ENCODE assay signal across 9 mouse cellular contexts in genomic region chr4:82344224-82344623, GRCm38 (mm10).
DNase-seq lines count a peak whose midpoint lies in the region; ATAC-seq and TF ChIP-seq lines count a peak whose summit lies in the region.
"Had no signal": no experiment of that assay in that cellular context is flagged by ENCODE, and none has a peak within 500 bp of the region (broad histone marks: within the 10 kb centered on the region; RNA-seq: fewer than 3 reads in every experiment).

No protein-coding gene starts in this region.

- no peak overlapping the region for H3K4me2 ChIP-seq in embryonic facial prominence, embryonic 12.5 days (replicated peaks)
- H3K4me2 ChIP-seq in forebrain, embryonic 14.5 days (ENCODE audit: low read length): peak overlapping the region; percentile 32; the same call in 1 of the 2 replicates
- H3K4me2 ChIP-seq in midbrain, embryonic 14.5 days (ENCODE audit: low read length): peak overlapping the region; percentile 19; the same call in 1 of the 2 replicates

- no peak overlapping the region for H3K9ac ChIP-seq in embryonic facial prominence, embryonic 12.5 days
- no peak overlapping the region for H3K9ac ChIP-seq in forebrain, embryonic 14.5 days (ENCODE audit: low read length)
- H3K9ac ChIP-seq in midbrain, embryonic 14.5 days (replicated peaks; ENCODE audit: low read length): no peak overlapping the region
- H3K9ac ChIP-seq: liver, embryonic 14.5 days had no signal

- 69% methylated on average over 6 of the region's 6 CpGs for WGBS in embryonic facial prominence, embryonic 12.5 days
- WGBS in embryonic facial prominence, embryonic 10.5 days: 73% methylated on average over 6 of the region's 6 CpGs
- 7% methylated on average over 6 of the region's 6 CpGs for WGBS in forebrain, embryonic 14.5 days
- 43% methylated on average over 6 of the region's 6 CpGs for WGBS in midbrain, embryonic 14.5 days

- H3K4me3 ChIP-seq in embryonic facial prominence, embryonic 12.5 days: no peak overlapping the region
- no peak overlapping the region for H3K4me3 ChIP-seq in embryonic facial prominence, embryonic 10.5 days
- H3K4me3 ChIP-seq in layer of hippocampus, adult 2 months: no peak overlapping the region
- H3K4me3 ChIP-seq in forebrain, embryonic 14.5 days (ENCODE audit: low read depth, low read length): no peak overlapping the region
- H3K4me3 ChIP-seq in midbrain, embryonic 14.5 days (replicated peaks; ENCODE audit: low read depth, low read length): no peak overlapping the region

- no peak for TF ChIP-seq CTCF in layer of hippocampus, adult 2 months (conservative IDR thresholded peaks at IDR 0.05)

- H3K27ac ChIP-seq in embryonic facial prominence, embryonic 12.5 days: peak overlapping the region; percentile 67
- H3K27ac ChIP-seq in embryonic facial prominence, embryonic 10.5 days (replicated peaks): no peak overlapping the region
- H3K27ac ChIP-seq in layer of hippocampus, adult 2 months: peak overlapping the region; percentile 32; the same call in 1 of the 2 replicates
- H3K27ac ChIP-seq in forebrain, embryonic 14.5 days (ENCODE audit: low read depth, low read length): peak overlapping the region; percentile 52
- 0 out of 2 replicates have a peak overlapping the region, but pooled peaks have one; percentile 37 for H3K27ac ChIP-seq in midbrain, embryonic 14.5 days (replicated peaks; ENCODE audit: low read depth, low read length)
- H3K27ac ChIP-seq: liver, embryonic 14.5 days had no signal

- peaks cover 23% of the 10 kb centered on the region for H3K4me1 ChIP-seq in embryonic facial prominence, embryonic 12.5 days
- peaks cover 23% of the 10 kb centered on the region for H3K4me1 ChIP-seq in embryonic facial prominence, embryonic 10.5 days
- H3K4me1 ChIP-seq in forebrain, embryonic 14.5 days (ENCODE audit: control insufficient read depth, insufficient read depth, low read length): peaks cover 24% of the 10 kb centered on the region
- peaks cover 7% of the 10 kb centered on the region; the same call in 1 of the 2 replicates for H3K4me1 ChIP-seq in midbrain, embryonic 14.5 days (ENCODE audit: control insufficient read depth, insufficient read depth, low read length)

- no peaks in the 10 kb centered on the region for H3K9me3 ChIP-seq in embryonic facial prominence, embryonic 12.5 days
- H3K9me3 ChIP-seq in embryonic facial prominence, embryonic 10.5 days: no peaks in the 10 kb centered on the region
- H3K9me3 ChIP-seq in forebrain, embryonic 14.5 days (replicated peaks; ENCODE audit: control insufficient read depth, low read length): no peaks in the 10 kb centered on the region
- H3K9me3 ChIP-seq in midbrain, embryonic 14.5 days (ENCODE audit: control insufficient read depth, low read length): no peaks in the 10 kb centered on the region

- H3K36me3 ChIP-seq in embryonic facial prominence, embryonic 12.5 days: peaks cover 12% of the 10 kb centered on the region
- peaks cover 21% of the 10 kb centered on the region for H3K36me3 ChIP-seq in embryonic facial prominence, embryonic 10.5 days (replicated peaks)
- H3K36me3 ChIP-seq in forebrain, embryonic 14.5 days (ENCODE audit: control insufficient read depth, insufficient read depth, low read length): peaks cover 13% of the 10 kb centered on the region
- H3K36me3 ChIP-seq in midbrain, embryonic 14.5 days (ENCODE audit: control insufficient read depth, insufficient read depth, low read length): 0 out of 2 replicates have a peak, but pooled peaks cover 2% of the 10 kb centered on the region

- no peak for ATAC-seq in embryonic facial prominence, embryonic 12.5 days (ENCODE audit: insufficient number of reproducible peaks, insufficient read depth, low FRiP score, low TSS enrichment)
- peak; percentile 53 for ATAC-seq in forebrain, embryonic 14.5 days
- ATAC-seq in midbrain, embryonic 14.5 days (ENCODE audit: low FRiP score, low TSS enrichment): 0 out of 2 replicates have a peak, but pooled peaks have one; percentile 11

- no peaks in the 10 kb centered on the region for H3K27me3 ChIP-seq in embryonic facial prominence, embryonic 12.5 days
- no peaks in the 10 kb centered on the region for H3K27me3 ChIP-seq in embryonic facial prominence, embryonic 10.5 days (replicated peaks; ENCODE audit: low read depth, poor library complexity, severe bottlenecking)
- no peaks in the 10 kb centered on the region for H3K27me3 ChIP-seq in forebrain, embryonic 14.5 days (replicated peaks; ENCODE audit: control insufficient read depth, insufficient read depth, low read length)
- H3K27me3 ChIP-seq in midbrain, embryonic 14.5 days (ENCODE audit: control insufficient read depth, insufficient read depth, low read length): no peaks in the 10 kb centered on the region

- no peak for DNase-seq in embryonic facial prominence, embryonic 10.5 days (ENCODE audit: low spot score)
- DNase-seq in layer of hippocampus, adult 2 months (ENCODE audit: low spot score in 2 of 2): no peak
- DNase-seq in layer of hippocampus, postnatal 36 days: no peak
- peak; percentile 72 for DNase-seq in forebrain, embryonic 14.5 days (ENCODE audit: low spot score)
- no peak for DNase-seq in midbrain, embryonic 14.5 days
- DNase-seq in spleen, postnatal 10 days (ENCODE audit: low spot score in 2 of 2): no peak
- DNase-seq in layer of hippocampus, adult 11-12 months (ENCODE audit: low spot score): no peak
